19 mouse cellular contexts compared by ENCODE assay signal in the genomic region with DNA sequence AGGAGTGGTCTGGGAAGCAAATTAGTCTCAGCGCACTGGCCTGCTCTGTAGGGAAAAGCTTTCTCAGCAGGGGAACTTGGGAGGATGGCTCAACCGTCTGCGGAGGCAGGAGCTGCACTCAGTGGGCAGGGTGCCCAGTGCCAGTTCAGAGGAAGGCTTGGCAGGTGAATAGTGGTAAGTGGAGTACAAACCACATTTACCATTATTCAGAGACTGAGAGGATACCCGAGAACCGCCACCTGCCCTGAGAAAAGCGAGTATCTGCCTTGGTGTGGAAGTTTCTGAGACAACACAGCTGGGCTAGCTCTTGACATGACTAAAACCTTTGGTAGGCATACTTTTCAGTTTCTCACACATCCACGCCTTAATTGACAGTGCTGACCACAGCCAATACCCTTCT. TPM values are rescaled to one million over a fixed set of nuclear protein-coding genes. Genes with fewer than 3 reads are reported as not detected.
DNase-seq lines count a peak whose midpoint lies in the region; ATAC-seq and TF ChIP-seq lines count a peak whose summit lies in the region.
"Had no signal": no experiment of that assay in that cellular context is flagged by ENCODE, and none has a peak within 500 bp of the region (broad histone marks: within the 10 kb centered on the region; RNA-seq: fewer than 3 reads in every experiment).

No protein-coding gene starts in this region.

- no peak overlapping the region for H3K4me2 ChIP-seq in embryonic facial prominence, embryonic 14.5 days (ENCODE audit: low read depth, low read length)
- H3K4me2 ChIP-seq in myocyte (ENCODE audit: low read depth), result no peak overlapping the region
- H3K4me2 ChIP-seq: embryonic facial prominence, embryonic 15.5 days; forebrain, embryonic 13.5 days; hindbrain, embryonic 15.5 days; liver, embryonic 13.5 days; midbrain, embryonic 12.5 days had no signal

- no peak for TF ChIP-seq CTCF in testis, adult 2 months (IDR thresholded peaks at IDR 0.05; ENCODE audit: control insufficient read depth, insufficient read depth, insufficient replicate concordance, low read depth, low read length)

- no peak overlapping the region for H3K9ac ChIP-seq in embryonic facial prominence, embryonic 14.5 days (ENCODE audit: low read depth, low read length)
- H3K9ac ChIP-seq: embryonic facial prominence, embryonic 15.5 days; forebrain, embryonic 13.5 days; hindbrain, embryonic 15.5 days; liver, embryonic 13.5 days; midbrain, embryonic 12.5 days had no signal

- H3K4me1 ChIP-seq in embryonic facial prominence, embryonic 14.5 days (ENCODE audit: control insufficient read depth, insufficient read depth, low read length), result no peaks in the 10 kb centered on the region
- no peaks in the 10 kb centered on the region for H3K4me1 ChIP-seq in embryonic facial prominence, embryonic 10.5 days
- H3K4me1 ChIP-seq in testis, adult 2 months (ENCODE audit: control insufficient read depth, insufficient read depth, low read length), result no peaks in the 10 kb centered on the region
- H3K4me1 ChIP-seq: forebrain, embryonic 13.5 days; hindbrain, embryonic 15.5 days; liver, embryonic 13.5 days; midbrain, embryonic 12.5 days had no signal

- no peaks in the 10 kb centered on the region for H3K36me3 ChIP-seq in embryonic facial prominence, embryonic 14.5 days (ENCODE audit: control insufficient read depth, insufficient read depth, low read length)
- H3K36me3 ChIP-seq in embryonic facial prominence, embryonic 10.5 days (replicated peaks), result no peaks in the 10 kb centered on the region
- H3K36me3 ChIP-seq in testis, adult 2 months (ENCODE audit: control insufficient read depth, insufficient read depth, low read length), result no peaks in the 10 kb centered on the region
- no peaks in the 10 kb centered on the region for H3K36me3 ChIP-seq in myocyte (ENCODE audit: control insufficient read depth, insufficient read depth)
- H3K36me3 ChIP-seq: embryonic facial prominence, embryonic 15.5 days; hindbrain, embryonic 15.5 days; liver, embryonic 13.5 days; midbrain, embryonic 12.5 days had no signal

- H3K4me3 ChIP-seq in embryonic facial prominence, embryonic 14.5 days (ENCODE audit: low read depth, low read length), result no peak overlapping the region
- no peak overlapping the region for H3K4me3 ChIP-seq in embryonic facial prominence, embryonic 10.5 days
- H3K4me3 ChIP-seq in testis, adult 2 months (ENCODE audit: control insufficient read depth, low read depth, low read length), result peak overlapping the region; percentile 54
- H3K4me3 ChIP-seq in myocyte, result no peak overlapping the region
- H3K4me3 ChIP-seq: embryonic facial prominence, embryonic 15.5 days; forebrain, embryonic 13.5 days; hindbrain, embryonic 15.5 days; liver, embryonic 13.5 days; midbrain, embryonic 12.5 days had no signal

- H3ac ChIP-seq in myocyte (ENCODE audit: control insufficient read depth, insufficient read length), result no peak overlapping the region

- WGBS in embryonic facial prominence, embryonic 14.5 days, result 53% methylated on average over 7 of the region's 7 CpGs
- WGBS in embryonic facial prominence, embryonic 10.5 days, result 71% methylated on average over 7 of the region's 7 CpGs

- no peaks in the 10 kb centered on the region for H3K79me2 ChIP-seq in myocyte (ENCODE audit: control insufficient read depth, insufficient read depth)

- H3K27me3 ChIP-seq in embryonic facial prominence, embryonic 14.5 days (replicated peaks; ENCODE audit: control insufficient read depth, insufficient read depth, low read length), result no peaks in the 10 kb centered on the region
- H3K27me3 ChIP-seq in embryonic facial prominence, embryonic 10.5 days (replicated peaks; ENCODE audit: low read depth, poor library complexity, severe bottlenecking), result no peaks in the 10 kb centered on the region
- H3K27me3 ChIP-seq in testis, adult 2 months (ENCODE audit: control insufficient read depth, insufficient read depth, low read length), result no peaks in the 10 kb centered on the region
- H3K27me3 ChIP-seq in myocyte (ENCODE audit: control insufficient read depth, insufficient read depth, insufficient read length), result no peaks in the 10 kb centered on the region
- H3K27me3 ChIP-seq: forebrain, embryonic 13.5 days; hindbrain, embryonic 15.5 days; midbrain, embryonic 12.5 days had no signal

- peak; percentile 6 for DNase-seq in embryonic facial prominence, embryonic 14.5 days (ENCODE audit: low spot score)
- DNase-seq in embryonic facial prominence, embryonic 10.5 days (ENCODE audit: low spot score), result no peak
- DNase-seq in testis, postnatal 14 days (ENCODE audit: low spot score), result no peak
- DNase-seq in cerebellum, adult 8-10 months, result peak; percentile 71
- no peak for DNase-seq in urinary bladder, adult 18-20 months (ENCODE audit: low spot score in 2 of 2)
- no peak for DNase-seq in lung, postnatal 14 days
- DNase-seq: heart, adult 18-20 months; kidney, adult 2 months; liver, embryonic 13.5 days; lung, postnatal 10 days had no signal

- H3K9me3 ChIP-seq in embryonic facial prominence, embryonic 14.5 days (ENCODE audit: control insufficient read depth, low read length), result no peaks in the 10 kb centered on the region
- no peaks in the 10 kb centered on the region for H3K9me3 ChIP-seq in embryonic facial prominence, embryonic 10.5 days
- H3K9me3 ChIP-seq: embryonic facial prominence, embryonic 15.5 days; forebrain, embryonic 13.5 days; hindbrain, embryonic 15.5 days; liver, embryonic 13.5 days; midbrain, embryonic 12.5 days had no signal

- no peak for TF ChIP-seq POLR2A in testis, adult 2 months (IDR thresholded peaks at IDR 0.05; ENCODE audit: control insufficient read depth, low read depth, low read length)
- no peak for TF ChIP-seq POLR2A in myocyte (IDR thresholded peaks at IDR 0.05; ENCODE audit: insufficient read length, low read depth)

- no peak for ATAC-seq in embryonic facial prominence, embryonic 14.5 days (ENCODE audit: low read depth)
- ATAC-seq: activated CD4-positive, CD25-positive, alpha-beta regulatory T cell, adult 4 months; forebrain, embryonic 13.5 days had no signal

- no peak overlapping the region for H3K27ac ChIP-seq in embryonic facial prominence, embryonic 14.5 days (replicated peaks; ENCODE audit: low read depth, low read length)
- no peak overlapping the region for H3K27ac ChIP-seq in embryonic facial prominence, embryonic 10.5 days (replicated peaks)
- H3K27ac ChIP-seq in testis, adult 2 months (ENCODE audit: control insufficient read depth, insufficient read depth, low read depth, low read length), result no peak overlapping the region
- H3K27ac ChIP-seq: embryonic facial prominence, embryonic 15.5 days; forebrain, embryonic 13.5 days; hindbrain, embryonic 15.5 days; liver, embryonic 13.5 days; midbrain, embryonic 12.5 days had no signal

TF ChIP-seq in myocyte, 11 proteins besides CTCF, POLR2A, EP300 and RAD21:
- TF ChIP-seq E2F4 (IDR thresholded peaks at IDR 0.05; ENCODE audit: insufficient read depth) (no peak), TCF12 (IDR thresholded peaks at IDR 0.05; ENCODE audit: insufficient read depth, poor library complexity, severe bottlenecking) (peak; percentile 59), CEBPB (IDR thresholded peaks at IDR 0.05; ENCODE audit: insufficient read depth, poor library complexity, severe bottlenecking) (no peak), MAX (IDR thresholded peaks at IDR 0.05; ENCODE audit: low read depth) (no peak), USF1 (IDR thresholded peaks at IDR 0.05; ENCODE audit: low read depth) (no peak), MYOD1 (IDR thresholded peaks at IDR 0.05; ENCODE audit: control insufficient read depth in 1 of 3, insufficient read length in 2 of 3, low read depth in 2 of 3) (peak in 2 of 3 experiments; percentile 36 to 63)

RNA-seq across cellular contexts. Expression of a gene that starts 32.1 kb away (rescaled TPM):
- polyA plus RNA-seq in embryonic facial prominence, embryonic 14.5 days (2014; fragmentation: Nextera tagmentation; extraction: Ambion mirVana), result not detected in 2 replicates
- not detected in 2 replicates for polyA plus RNA-seq in embryonic facial prominence, embryonic 10.5 days (2016; fragmentation: Nextera tagmentation; extraction: Ambion mirVana)
- not detected in 2 replicates for polyA plus RNA-seq in testis, adult 2 months (2012; rRNA removed)
- not detected for polyA plus RNA-seq in myocyte (2012; fragmentation: generic; extraction: Trizol)
- polyA plus RNA-seq: embryonic facial prominence, embryonic 15.5 days; forebrain, embryonic 13.5 days; heart, postnatal 0 days; hindbrain, embryonic 15.5 days; kidney, adult 2 months; liver, embryonic 13.5 days; midbrain, embryonic 12.5 days; spleen, adult 2 months had no signal

RNA-seq across cellular contexts. Expression of a gene that starts 49.7 kb away (rescaled TPM):
- not detected in 2 replicates for polyA plus RNA-seq in embryonic facial prominence, embryonic 14.5 days (2014; fragmentation: Nextera tagmentation; extraction: Ambion mirVana)
- not detected in 2 replicates for polyA plus RNA-seq in embryonic facial prominence, embryonic 10.5 days (2016; fragmentation: Nextera tagmentation; extraction: Ambion mirVana)
- not detected in 2 replicates for polyA plus RNA-seq in testis, adult 2 months (2012; rRNA removed)
- polyA plus RNA-seq in myocyte (2012; fragmentation: generic; extraction: Trizol), result not detected
- polyA plus RNA-seq: activated CD4-positive, CD25-positive, alpha-beta regulatory T cell, adult 4 months; embryonic facial prominence, embryonic 15.5 days; forebrain, embryonic 13.5 days; heart, postnatal 0 days; hindbrain, embryonic 15.5 days; kidney, adult 2 months; liver, embryonic 13.5 days; midbrain, embryonic 12.5 days; spleen, adult 2 months had no signal

Comparison
In these comparisons a context has a peak if more than half of its experiments do, and no peak if none do; other contexts are left out.
1. DNase-seq: peak in embryonic facial prominence, embryonic 14.5 days (single experiment) and cerebellum, adult 8-10 months (single experiment); none in embryonic facial prominence, embryonic 10.5 days (single experiment), testis, postnatal 14 days (single experiment), urinary bladder, adult 18-20 months (0 of 2) and lung, postnatal 14 days (single experiment).